Mouse (Mus musculus): ENCODE measurements around the gene Neurod2. TPM values are rescaled to one million over a fixed set of nuclear protein-coding genes. Genes with fewer than 3 reads are reported as not detected.

The Neurod2 gene
- total RNA-seq (2014; fragmentation: Nextera tagmentation) (not detected in 2 replicates), total RNA-seq (2017) (0.05 and 0.06 TPM in 2 replicates), polyA plus RNA-seq (2012) (not detected in 2 replicates)

GRCm38 (mm10) chr11:98329081-98329959 is at the start of gene Neurod2:
Gene Neurod2, minus strand, starts transcription at chr11:98329648.
- TF ChIP-seq GATA1 (IDR thresholded peaks at IDR 0.05; ENCODE audit: borderline replicate concordance, low read length): no peak
- TF ChIP-seq TAL1 (conservative IDR thresholded peaks at IDR 0.05; ENCODE audit: low read depth, low read length): no peak
- no peak for TF ChIP-seq GATA2 (IDR thresholded peaks at IDR 0.05; ENCODE audit: borderline replicate concordance, low read depth, low read length)
- no peak for TF ChIP-seq CTCF (IDR thresholded peaks at IDR 0.05; ENCODE audit: low read depth, low read length)
- TF ChIP-seq POLR2AphosphoS5 (IDR thresholded peaks at IDR 0.05; ENCODE audit: insufficient replicate concordance, low read depth, low read length): no peak
- Histone ChIP-seq H3K4me1 (ENCODE audit: insufficient read depth, low read depth, low read length) (peaks cover 4% of the 10 kb centered on the region; the same call in 1 of the 2 replicates), H3K36me3 (replicated peaks) (no peaks in the 10 kb centered on the region), H3K4me3 (ENCODE audit: low read depth, low read length) (no peak within 1 kb of the TSS), H3K9me3 (replicated peaks) (peaks cover 21% of the 10 kb centered on the region), H3K27me3 (ENCODE audit: insufficient read depth, low read length) (peaks cover 47% of the 10 kb centered on the region)
- DNase-seq (ENCODE audit: low spot score) (no peak), ATAC-seq (ENCODE audit: extremely low read depth, insufficient number of reproducible peaks, low FRiP score, poor library complexity, severe bottlenecking) (no peak)

GRCm38 (mm10) chr11:98377787-98378186 is 48.3 kb upstream of the Neurod2 start:
- H3K36me3 ChIP-seq (replicated peaks): peaks cover 87% of the 10 kb centered on the region
- TF ChIP-seq CTCF (IDR thresholded peaks at IDR 0.05; ENCODE audit: low read depth, low read length): no peak
- no peak for TF ChIP-seq GATA2 (IDR thresholded peaks at IDR 0.05; ENCODE audit: borderline replicate concordance, low read depth, low read length)
- no peak for TF ChIP-seq GATA1 (IDR thresholded peaks at IDR 0.05; ENCODE audit: borderline replicate concordance, low read length)
- TF ChIP-seq POLR2AphosphoS5 (IDR thresholded peaks at IDR 0.05; ENCODE audit: insufficient replicate concordance, low read depth, low read length): no peak
- no peak for TF ChIP-seq TAL1 (conservative IDR thresholded peaks at IDR 0.05; ENCODE audit: low read depth, low read length)
- H3K27me3 ChIP-seq (ENCODE audit: insufficient read depth, low read length): no peaks in the 10 kb centered on the region
- DNase-seq (ENCODE audit: low spot score) (no peak), ATAC-seq (ENCODE audit: extremely low read depth, insufficient number of reproducible peaks, low FRiP score, poor library complexity, severe bottlenecking) (no peak)
- no peak overlapping the region for H3K4me3 ChIP-seq (ENCODE audit: low read depth, low read length)
- no peaks in the 10 kb centered on the region for H3K4me1 ChIP-seq (ENCODE audit: insufficient read depth, low read depth, low read length)
- H3K9me3 ChIP-seq (replicated peaks): no peaks in the 10 kb centered on the region

- ATAC-seq (ENCODE audit: extremely low read depth, insufficient number of reproducible peaks, low FRiP score, poor library complexity, severe bottlenecking): no peak
Measured at GRCm38 (mm10) chr11:98376756-98377155, 47.3 kb upstream of the Neurod2 start.

DNA sequence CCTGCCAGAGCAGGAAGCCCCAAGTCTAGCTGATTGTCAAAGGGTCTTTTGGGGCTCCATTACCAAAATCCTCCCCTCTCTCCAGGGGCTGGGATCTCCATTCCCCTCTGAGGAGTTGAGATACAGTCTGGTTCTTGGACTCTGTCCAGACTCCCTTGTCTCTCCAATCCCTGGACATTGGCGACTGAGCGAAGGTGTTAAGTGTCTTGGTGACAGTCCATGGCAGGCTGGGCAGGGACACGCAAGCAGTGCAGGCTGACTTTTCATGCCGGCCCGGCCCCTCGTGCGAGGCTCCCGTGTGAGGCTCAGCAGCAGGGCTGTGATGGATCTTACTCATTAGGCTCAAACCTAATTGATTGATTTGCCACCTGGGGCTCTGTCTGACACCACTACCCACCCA is 44.8 kb upstream of the Neurod2 start:
- no peak for TF ChIP-seq GATA2 (IDR thresholded peaks at IDR 0.05; ENCODE audit: borderline replicate concordance, low read depth, low read length)
- TF ChIP-seq GATA1 (IDR thresholded peaks at IDR 0.05; ENCODE audit: borderline replicate concordance, low read length): no peak
- TF ChIP-seq TAL1 (conservative IDR thresholded peaks at IDR 0.05; ENCODE audit: low read depth, low read length): no peak
- TF ChIP-seq CTCF (IDR thresholded peaks at IDR 0.05; ENCODE audit: low read depth, low read length): no peak
- no peak for TF ChIP-seq POLR2AphosphoS5 (IDR thresholded peaks at IDR 0.05; ENCODE audit: insufficient replicate concordance, low read depth, low read length)
- no peaks in the 10 kb centered on the region for H3K27me3 ChIP-seq (ENCODE audit: insufficient read depth, low read length)
- peaks cover 8% of the 10 kb centered on the region; the same call in 1 of the 2 replicates for H3K4me1 ChIP-seq (ENCODE audit: insufficient read depth, low read depth, low read length)
- ATAC-seq (ENCODE audit: extremely low read depth, insufficient number of reproducible peaks, low FRiP score, poor library complexity, severe bottlenecking): no peak
- peaks cover 95% of the 10 kb centered on the region for H3K36me3 ChIP-seq (replicated peaks)
- no peak overlapping the region for H3K4me3 ChIP-seq (ENCODE audit: low read depth, low read length)
- no peak for DNase-seq (ENCODE audit: low spot score)
- no peaks in the 10 kb centered on the region for H3K9me3 ChIP-seq (replicated peaks)

More at GRCm38 (mm10) chr11:98376756-98377155, 47.3 kb upstream of the Neurod2 start:
- H3K27me3 ChIP-seq (ENCODE audit: insufficient read depth, low read length): no peaks in the 10 kb centered on the region
- peaks cover 95% of the 10 kb centered on the region for H3K36me3 ChIP-seq (replicated peaks)
- no peak for TF ChIP-seq GATA1 (IDR thresholded peaks at IDR 0.05; ENCODE audit: borderline replicate concordance, low read length)
- H3K9me3 ChIP-seq (replicated peaks): no peaks in the 10 kb centered on the region
- H3K4me1 ChIP-seq (ENCODE audit: insufficient read depth, low read depth, low read length): peaks cover 4% of the 10 kb centered on the region; the same call in 1 of the 2 replicates
- DNase-seq (ENCODE audit: low spot score): no peak
- no peak overlapping the region for H3K4me3 ChIP-seq (ENCODE audit: low read depth, low read length)

GRCm38 (mm10) chr11:98373244-98373643 is 43.8 kb upstream of the Neurod2 start:
- ATAC-seq (ENCODE audit: extremely low read depth, insufficient number of reproducible peaks, low FRiP score, poor library complexity, severe bottlenecking): no peak
- H3K36me3 ChIP-seq (replicated peaks): peaks cover 92% of the 10 kb centered on the region
- TF ChIP-seq CTCF (IDR thresholded peaks at IDR 0.05; ENCODE audit: low read depth, low read length) (no peak), POLR2AphosphoS5 (IDR thresholded peaks at IDR 0.05; ENCODE audit: insufficient replicate concordance, low read depth, low read length) (no peak), GATA2 (IDR thresholded peaks at IDR 0.05; ENCODE audit: borderline replicate concordance, low read depth, low read length) (no peak), TAL1 (conservative IDR thresholded peaks at IDR 0.05; ENCODE audit: low read depth, low read length) (no peak), GATA1 (IDR thresholded peaks at IDR 0.05; ENCODE audit: borderline replicate concordance, low read length) (no peak)

GRCm38 (mm10) chr11:98372406-98372805 is 43.0 kb upstream of the Neurod2 start:
- ATAC-seq (ENCODE audit: extremely low read depth, insufficient number of reproducible peaks, low FRiP score, poor library complexity, severe bottlenecking): no peak
- Histone ChIP-seq H3K36me3 (replicated peaks) (peaks cover 89% of the 10 kb centered on the region), H3K4me3 (ENCODE audit: low read depth, low read length) (no peak overlapping the region), H3K4me1 (ENCODE audit: insufficient read depth, low read depth, low read length) (peaks cover 8% of the 10 kb centered on the region; the same call in 1 of the 2 replicates), H3K27me3 (ENCODE audit: insufficient read depth, low read length) (no peaks in the 10 kb centered on the region), H3K9me3 (replicated peaks) (no peaks in the 10 kb centered on the region)
- peak; percentile 60 for DNase-seq (ENCODE audit: low spot score)
- TF ChIP-seq POLR2AphosphoS5 (IDR thresholded peaks at IDR 0.05; ENCODE audit: insufficient replicate concordance, low read depth, low read length) (no peak), CTCF (IDR thresholded peaks at IDR 0.05; ENCODE audit: low read depth, low read length) (peak; percentile 92), GATA1 (IDR thresholded peaks at IDR 0.05; ENCODE audit: borderline replicate concordance, low read length) (no peak)

More at GRCm38 (mm10) chr11:98373244-98373643, 43.8 kb upstream of the Neurod2 start:
- Histone ChIP-seq H3K4me1 (ENCODE audit: insufficient read depth, low read depth, low read length) (peaks cover 8% of the 10 kb centered on the region; the same call in 1 of the 2 replicates), H3K27me3 (ENCODE audit: insufficient read depth, low read length) (no peaks in the 10 kb centered on the region), H3K4me3 (ENCODE audit: low read depth, low read length) (no peak overlapping the region), H3K9me3 (replicated peaks) (no peaks in the 10 kb centered on the region)
- DNase-seq (ENCODE audit: low spot score): no peak
